Mouse (Mus musculus) spleen, adult 2 months (tissue): Measurements from ENCODE around the gene Gpa33.

ENCODE experiments used
- CTCF ChIP-seq: fragments of 200-500 bp; IDR thresholded peaks from 2 replicates; pipeline ENCODE4 v1.5.1; 2011; ENCODE audit warnings: mild to moderate bottlenecking, inconsistent platforms; ENCODE audit not compliant: insufficient read depth, insufficient read length, insufficient replicate concordance; ENCODE audit errors: extremely low read depth
- POLR2A ChIP-seq: fragments of 200-500 bp; IDR thresholded peaks from 2 replicates; pipeline ENCODE4 v1.6.1; 2011; ENCODE audit warnings: low read depth, low read length, inconsistent platforms

GRCm38 (mm10) chr1:166173621-166174020, 43.6 kb downstream of the Gpa33 start:
- no peak for TF ChIP-seq CTCF
- TF ChIP-seq POLR2A: no peak
